Mouse (Mus musculus): Measurements from ENCODE around the gene Tulp3.

DNA sequence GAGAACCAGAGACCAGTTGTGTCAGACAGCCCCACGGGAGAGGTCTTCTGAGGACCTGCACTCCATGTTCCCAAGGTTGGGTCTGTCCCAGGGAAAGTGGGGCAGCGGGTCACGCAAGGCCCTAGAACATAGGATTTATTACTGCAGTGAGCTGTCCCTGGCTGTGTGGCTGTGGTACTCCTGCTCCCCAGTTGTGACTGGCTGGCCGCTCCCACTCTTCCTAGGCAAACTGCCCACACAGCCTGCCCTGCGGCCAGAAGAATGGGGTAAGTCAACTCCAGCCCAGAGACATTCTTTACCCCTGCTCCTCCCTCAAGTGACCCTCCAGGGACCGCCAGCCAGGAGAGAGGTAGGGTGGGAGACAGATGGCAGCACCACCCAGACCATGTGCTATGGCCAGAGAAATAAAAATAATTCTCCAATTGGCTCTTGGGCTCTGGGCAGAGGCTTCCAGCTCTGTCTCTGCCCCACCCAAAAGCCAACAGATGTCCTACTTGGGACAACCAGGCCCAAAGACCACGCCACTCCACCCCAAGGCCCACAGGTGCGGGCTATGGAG, 80.1 kb downstream of the Tulp3 start:
- TF ChIP-seq TAL1 (IDR thresholded peaks at IDR 0.05; ENCODE audit: low read length), result no peak
- TF ChIP-seq GATA1 (IDR thresholded peaks at IDR 0.05; ENCODE audit: low read length), result no peak
